Mouse (Mus musculus): ENCODE results near the gene Gatad2a. TPM values are rescaled to one million over a fixed set of nuclear protein-coding genes. Genes with fewer than 3 reads are reported as not detected.
A peak's percentile ranks its signal among the peaks of the same experiment; 100 is the strongest.

Gatad2a gene
- polyA plus RNA-seq, 1 experiment from 2014 or later = 26.5 TPM

DNA sequence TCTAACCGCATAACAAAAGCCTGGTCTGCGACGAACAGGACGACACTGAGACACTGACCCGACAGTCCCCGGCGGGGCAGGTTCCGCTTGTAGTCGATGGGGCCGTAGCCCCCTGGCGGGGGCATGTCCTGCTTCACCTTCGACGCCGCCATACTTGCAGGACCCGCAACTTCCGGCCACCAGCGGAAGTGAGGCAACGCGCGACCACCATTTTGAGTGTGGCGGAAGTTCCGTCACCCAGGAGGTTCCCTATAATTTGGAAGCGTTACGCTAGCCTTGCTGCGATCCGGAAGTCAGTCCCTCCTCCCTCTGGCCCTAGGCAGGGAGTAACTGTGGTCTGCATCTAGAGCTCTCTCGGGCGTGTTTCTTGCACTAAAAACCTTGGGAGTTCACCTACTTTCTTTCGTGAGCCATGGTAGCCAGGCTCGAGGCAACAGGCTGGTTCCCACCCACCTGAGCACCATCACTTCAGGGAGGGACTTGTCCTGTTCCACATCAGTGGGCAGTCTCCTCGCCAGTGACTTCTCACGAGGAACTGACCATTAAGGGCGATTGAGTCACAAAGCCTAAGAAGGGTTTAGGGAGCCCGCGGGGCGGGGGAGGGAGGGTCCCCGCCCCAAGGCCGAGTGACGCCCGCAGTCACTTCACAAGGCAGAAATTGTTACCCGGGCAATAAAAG, 94.6 kb downstream of the Gatad2a start:
- Histone ChIP-seq H3K36me3 (replicated peaks; ENCODE audit: control insufficient read depth, insufficient read depth) (no peaks in the 10 kb centered on the region), H3K9me3 (ENCODE audit: control insufficient read depth, low read length) (no peaks in the 10 kb centered on the region), H3K9ac (peak overlapping the region; percentile 77), H3K4me2 (replicated peaks) (peak overlapping the region; percentile 99), H3K4me1 (replicated peaks; ENCODE audit: control insufficient read depth, insufficient read depth, low read length) (peaks cover 25% of the 10 kb centered on the region), H3K27me3 (ENCODE audit: control insufficient read depth, insufficient read depth, low read length) (no peaks in the 10 kb centered on the region), H3K27ac (peak overlapping the region; percentile 93), H3K4me3 (replicated peaks; ENCODE audit: low read length) (peak overlapping the region; percentile 80)
- WGBS = 2% methylated on average over 41 of the region's 41 CpGs
- peak; percentile 75 for ATAC-seq (ENCODE audit: low FRiP score)
- DNase-seq (ENCODE audit: low spot score) = peak; percentile 93

DNA sequence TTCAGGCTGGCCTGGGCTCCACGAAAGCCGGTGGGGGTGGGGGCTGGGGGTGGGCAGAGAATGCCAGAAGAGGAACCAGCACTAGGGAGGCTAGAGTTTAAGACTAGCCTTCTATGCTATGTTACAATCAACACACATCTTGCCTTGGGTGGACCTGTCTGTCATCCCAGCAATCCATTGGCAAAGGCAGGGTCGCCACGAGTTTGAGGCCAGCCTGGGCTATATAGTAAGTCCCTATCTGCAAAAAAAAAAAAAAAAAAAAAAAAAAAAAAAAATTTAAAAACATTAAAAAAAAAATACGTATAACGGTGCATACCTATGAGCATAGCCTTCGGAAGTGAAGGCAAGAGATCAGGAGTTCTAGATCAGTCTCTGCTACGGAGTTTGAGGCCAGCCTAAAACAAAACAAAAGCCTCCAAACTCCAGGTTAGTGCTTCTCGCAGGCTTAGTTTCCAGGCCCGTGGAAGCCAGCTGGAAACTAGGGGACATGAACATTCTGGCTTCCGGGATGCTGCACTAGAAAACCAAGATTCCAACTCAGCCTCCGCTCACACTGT, 95.2 kb downstream of the Gatad2a start:
- WGBS = 19% methylated on average over 12 of the region's 12 CpGs
- DNase-seq (ENCODE audit: low spot score) = no peak
- Histone ChIP-seq H3K4me2 (replicated peaks) (peak overlapping the region; percentile 99), H3K27ac (peak overlapping the region; percentile 93), H3K4me3 (replicated peaks; ENCODE audit: low read length) (peak overlapping the region; percentile 80), H3K27me3 (ENCODE audit: control insufficient read depth, insufficient read depth, low read length) (no peaks in the 10 kb centered on the region), H3K9me3 (ENCODE audit: control insufficient read depth, low read length) (no peaks in the 10 kb centered on the region), H3K4me1 (replicated peaks; ENCODE audit: control insufficient read depth, insufficient read depth, low read length) (peaks cover 25% of the 10 kb centered on the region), H3K36me3 (replicated peaks; ENCODE audit: control insufficient read depth, insufficient read depth) (peaks cover 4% of the 10 kb centered on the region; the same call in 1 of the 2 replicates), H3K9ac (peak overlapping the region; percentile 77)
- peak; percentile 5; the same call in 1 of the 2 replicates for ATAC-seq (ENCODE audit: low FRiP score)

DNA sequence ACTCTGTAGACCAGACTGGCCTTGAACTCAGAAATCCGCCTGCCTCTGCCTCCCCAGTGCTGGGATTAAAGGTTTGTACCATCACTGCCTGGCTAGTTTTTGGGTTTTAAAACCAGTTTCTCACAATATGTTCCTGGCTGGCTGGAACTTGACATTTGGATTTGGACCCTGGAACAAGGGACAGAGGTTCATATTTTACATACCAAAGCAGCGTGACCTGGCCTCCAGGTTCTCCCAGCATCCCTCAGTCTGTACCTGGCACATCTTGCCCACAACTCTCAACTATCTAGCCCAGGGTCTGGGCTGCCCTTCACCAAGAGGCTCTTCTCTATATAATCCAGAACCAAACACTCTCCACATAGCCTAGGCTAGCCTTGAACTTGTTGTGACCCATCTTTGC, 96.3 kb downstream of the Gatad2a start:
- WGBS = 95% methylated on average over 2 of the region's 2 CpGs
- no peak overlapping the region for H3K4me3 ChIP-seq (replicated peaks; ENCODE audit: low read length)
- ATAC-seq (ENCODE audit: low FRiP score) (no peak), DNase-seq (ENCODE audit: low spot score) (no peak)
- H3K27ac ChIP-seq = no peak overlapping the region
- H3K9ac ChIP-seq = no peak overlapping the region
- peaks cover 25% of the 10 kb centered on the region for H3K4me1 ChIP-seq (replicated peaks; ENCODE audit: control insufficient read depth, insufficient read depth, low read length)
- peak overlapping the region; percentile 99; the same call in 1 of the 2 replicates for H3K4me2 ChIP-seq (replicated peaks)
- no peaks in the 10 kb centered on the region for H3K9me3 ChIP-seq (ENCODE audit: control insufficient read depth, low read length)
- peaks cover 4% of the 10 kb centered on the region; the same call in 1 of the 2 replicates for H3K36me3 ChIP-seq (replicated peaks; ENCODE audit: control insufficient read depth, insufficient read depth)
- no peaks in the 10 kb centered on the region for H3K27me3 ChIP-seq (ENCODE audit: control insufficient read depth, insufficient read depth, low read length)

DNA sequence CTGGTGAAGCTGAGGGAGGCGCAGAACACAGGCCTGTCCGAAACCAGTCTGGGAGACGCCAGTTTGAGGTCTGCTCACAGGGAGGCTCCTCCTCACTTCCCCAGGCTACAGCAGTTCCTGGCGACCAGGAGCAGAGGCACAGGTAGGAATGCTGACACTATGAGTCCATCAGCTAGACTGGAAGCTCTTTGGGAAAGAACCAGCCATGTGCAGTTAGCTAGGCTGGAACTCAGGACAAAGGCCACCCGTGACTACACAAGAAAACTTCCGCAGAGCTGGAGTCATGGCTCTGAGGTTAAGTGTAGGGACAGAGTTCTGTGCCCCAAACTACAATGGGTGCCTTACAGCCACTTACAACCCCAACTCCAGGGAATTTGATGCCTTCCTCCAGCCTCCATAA, 98.3 kb downstream of the Gatad2a start:
- DNase-seq (ENCODE audit: low spot score) = no peak
- Histone ChIP-seq H3K9ac (no peak overlapping the region), H3K9me3 (ENCODE audit: control insufficient read depth, low read length) (no peaks in the 10 kb centered on the region), H3K4me1 (replicated peaks; ENCODE audit: control insufficient read depth, insufficient read depth, low read length) (peaks cover 16% of the 10 kb centered on the region), H3K36me3 (replicated peaks; ENCODE audit: control insufficient read depth, insufficient read depth) (peaks cover 20% of the 10 kb centered on the region), H3K4me3 (replicated peaks; ENCODE audit: low read length) (no peak overlapping the region), H3K27me3 (ENCODE audit: control insufficient read depth, insufficient read depth, low read length) (no peaks in the 10 kb centered on the region), H3K4me2 (replicated peaks) (no peak overlapping the region), H3K27ac (no peak overlapping the region)
- WGBS = 91% methylated on average over 6 of the region's 6 CpGs
- ATAC-seq (ENCODE audit: low FRiP score) = no peak

DNA sequence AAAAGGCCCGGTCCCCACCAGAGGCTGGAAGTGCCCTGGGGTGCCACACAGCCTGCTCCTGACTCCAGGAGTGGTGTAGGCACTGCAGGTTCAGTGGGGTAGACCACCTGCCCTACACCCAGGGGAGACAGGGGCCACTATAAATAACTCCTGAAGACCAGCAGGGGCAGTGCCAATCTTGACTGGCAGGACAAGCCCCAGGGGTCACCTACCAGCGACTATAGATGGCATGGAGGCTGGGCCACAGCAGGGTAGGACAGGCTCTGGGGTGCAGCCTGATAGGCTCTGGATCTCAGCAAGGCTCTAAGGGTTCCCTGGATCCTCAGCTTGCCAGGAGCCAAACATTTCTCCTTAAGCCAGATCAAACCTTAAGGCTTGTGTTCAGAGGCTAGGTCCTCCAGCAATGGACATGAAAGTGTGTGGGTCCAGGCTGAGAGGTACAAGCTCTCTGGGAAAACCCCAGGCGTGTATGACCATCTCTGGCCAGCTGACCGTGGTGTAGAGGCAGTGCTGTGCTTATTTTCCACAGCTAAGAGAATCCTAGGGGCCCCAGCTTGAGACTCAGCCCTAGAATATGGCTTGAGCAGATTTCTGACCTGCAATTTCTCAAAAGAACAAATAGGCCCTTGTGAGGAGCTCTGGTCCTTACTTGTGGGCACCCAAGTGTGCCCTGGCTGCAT, 100.3 kb downstream of the Gatad2a start:
- H3K4me3 ChIP-seq (replicated peaks; ENCODE audit: low read length) = no peak overlapping the region
- no peaks in the 10 kb centered on the region for H3K27me3 ChIP-seq (ENCODE audit: control insufficient read depth, insufficient read depth, low read length)
- no peak overlapping the region for H3K9ac ChIP-seq
- no peaks in the 10 kb centered on the region for H3K9me3 ChIP-seq (ENCODE audit: control insufficient read depth, low read length)
- H3K4me2 ChIP-seq (replicated peaks) = no peak overlapping the region
- WGBS = 75% methylated on average over 4 of the region's 4 CpGs
- no peak for ATAC-seq (ENCODE audit: low FRiP score)
- no peak for DNase-seq (ENCODE audit: low spot score)
- peaks cover 26% of the 10 kb centered on the region for H3K36me3 ChIP-seq (replicated peaks; ENCODE audit: control insufficient read depth, insufficient read depth)
- H3K27ac ChIP-seq = no peak overlapping the region
- peaks cover 16% of the 10 kb centered on the region for H3K4me1 ChIP-seq (replicated peaks; ENCODE audit: control insufficient read depth, insufficient read depth, low read length)

DNA sequence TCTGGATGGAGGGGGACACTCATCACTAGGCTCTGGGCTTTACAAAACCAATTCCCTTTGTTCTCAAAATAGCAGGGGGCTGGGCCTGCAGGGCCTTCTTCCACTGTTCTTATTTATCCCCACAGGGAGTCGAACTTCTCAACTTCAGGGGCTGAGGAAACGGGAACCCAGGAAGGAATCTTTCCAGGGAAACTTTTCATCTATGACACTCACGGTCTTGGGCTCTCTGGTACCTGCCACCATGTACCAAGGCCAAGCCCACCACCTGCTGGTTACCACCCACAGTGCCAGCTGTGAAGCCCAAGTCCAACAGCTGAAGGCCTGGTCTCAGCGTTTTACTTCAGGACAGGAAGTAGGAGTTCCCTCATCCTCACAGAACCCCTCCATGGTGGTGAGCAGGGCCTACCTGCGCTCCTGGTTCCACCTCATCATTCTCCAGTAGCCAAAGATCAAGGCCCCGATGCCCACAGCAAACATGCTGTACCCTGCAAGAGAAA, 101.3 kb downstream of the Gatad2a start:
- H3K36me3 ChIP-seq (replicated peaks; ENCODE audit: control insufficient read depth, insufficient read depth) = peaks cover 26% of the 10 kb centered on the region
- peaks cover 6% of the 10 kb centered on the region; the same call in 1 of the 2 replicates for H3K4me1 ChIP-seq (replicated peaks; ENCODE audit: control insufficient read depth, insufficient read depth, low read length)
- H3K9me3 ChIP-seq (ENCODE audit: control insufficient read depth, low read length) = no peaks in the 10 kb centered on the region
- ATAC-seq (ENCODE audit: low FRiP score) (no peak), DNase-seq (ENCODE audit: low spot score) (no peak)
- H3K4me2 ChIP-seq (replicated peaks) = no peak overlapping the region
- peaks cover 9% of the 10 kb centered on the region for H3K27me3 ChIP-seq (ENCODE audit: control insufficient read depth, insufficient read depth, low read length)
- H3K9ac ChIP-seq = no peak overlapping the region
- WGBS = 50% methylated on average over 6 of the region's 6 CpGs
- no peak overlapping the region for H3K27ac ChIP-seq
- H3K4me3 ChIP-seq (replicated peaks; ENCODE audit: low read length) = no peak overlapping the region

DNA sequence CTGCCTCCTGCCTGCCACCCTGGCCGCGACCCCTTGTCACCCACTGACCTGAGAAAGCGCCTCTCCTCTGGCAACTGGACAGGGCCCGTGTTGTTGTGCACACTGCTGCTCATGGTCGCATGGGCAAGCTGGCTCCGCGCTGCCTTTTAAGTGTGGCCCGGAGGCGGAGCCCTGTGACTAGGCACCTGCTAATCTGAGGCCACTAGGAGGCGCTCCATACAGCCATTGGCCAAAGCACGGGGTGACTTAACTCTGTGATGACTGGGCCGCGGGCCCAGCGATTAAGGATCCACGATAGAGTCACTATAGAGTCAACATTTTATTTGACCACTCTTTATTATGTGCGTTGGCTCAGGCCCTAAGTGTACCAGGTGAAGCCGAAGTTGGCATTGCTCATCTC, 102.3 kb downstream of the Gatad2a start:
- H3K4me3 ChIP-seq (replicated peaks; ENCODE audit: low read length) = no peak overlapping the region
- DNase-seq (ENCODE audit: low spot score) (peak; percentile 48), ATAC-seq (ENCODE audit: low FRiP score) (no peak)
- H3K27ac ChIP-seq = no peak overlapping the region
- H3K9me3 ChIP-seq (ENCODE audit: control insufficient read depth, low read length) = no peaks in the 10 kb centered on the region
- no peak overlapping the region for H3K9ac ChIP-seq
- H3K4me1 ChIP-seq (replicated peaks; ENCODE audit: control insufficient read depth, insufficient read depth, low read length) = peaks cover 7% of the 10 kb centered on the region; the same call in 1 of the 2 replicates
- peaks cover 19% of the 10 kb centered on the region for H3K27me3 ChIP-seq (ENCODE audit: control insufficient read depth, insufficient read depth, low read length)
- 28% methylated on average over 17 of the region's 17 CpGs for WGBS
- peaks cover 26% of the 10 kb centered on the region for H3K36me3 ChIP-seq (replicated peaks; ENCODE audit: control insufficient read depth, insufficient read depth)
- no peak overlapping the region for H3K4me2 ChIP-seq (replicated peaks)

DNA sequence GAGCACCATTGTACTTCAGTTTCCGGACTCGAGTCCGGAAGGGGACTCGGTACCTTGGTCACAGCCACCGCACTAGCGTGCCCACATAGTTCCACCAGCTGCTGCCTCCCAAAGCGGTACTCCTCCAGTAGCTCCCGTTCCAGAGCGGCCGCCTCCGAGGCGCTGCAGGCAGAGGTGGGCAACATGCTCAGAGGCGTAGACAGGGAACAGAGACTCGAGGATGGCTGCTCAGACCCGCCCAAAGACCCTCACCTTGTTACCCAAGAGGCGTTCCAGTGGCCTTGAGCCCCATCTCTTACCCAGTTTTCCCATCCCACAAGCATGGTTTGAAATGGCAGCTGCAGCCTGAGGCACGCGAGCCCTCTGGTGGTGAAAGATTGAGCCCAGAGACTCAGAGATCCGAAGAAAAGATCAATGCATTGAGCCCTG, 105.4 kb downstream of the Gatad2a start:
- no peak overlapping the region for H3K9ac ChIP-seq
- 41% methylated on average over 19 of the region's 19 CpGs for WGBS
- H3K27me3 ChIP-seq (ENCODE audit: control insufficient read depth, insufficient read depth, low read length) = peaks cover 50% of the 10 kb centered on the region
- peaks cover 22% of the 10 kb centered on the region; the same call in 1 of the 2 replicates for H3K4me1 ChIP-seq (replicated peaks; ENCODE audit: control insufficient read depth, insufficient read depth, low read length)
- H3K27ac ChIP-seq = no peak overlapping the region
- no peaks in the 10 kb centered on the region for H3K9me3 ChIP-seq (ENCODE audit: control insufficient read depth, low read length)
- DNase-seq (ENCODE audit: low spot score) (peak; percentile 73), ATAC-seq (ENCODE audit: low FRiP score) (no peak)
- H3K36me3 ChIP-seq (replicated peaks; ENCODE audit: control insufficient read depth, insufficient read depth) = peaks cover 22% of the 10 kb centered on the region
- peak overlapping the region; percentile 29 for H3K4me2 ChIP-seq (replicated peaks)
- no peak overlapping the region for H3K4me3 ChIP-seq (replicated peaks; ENCODE audit: low read length)

DNA sequence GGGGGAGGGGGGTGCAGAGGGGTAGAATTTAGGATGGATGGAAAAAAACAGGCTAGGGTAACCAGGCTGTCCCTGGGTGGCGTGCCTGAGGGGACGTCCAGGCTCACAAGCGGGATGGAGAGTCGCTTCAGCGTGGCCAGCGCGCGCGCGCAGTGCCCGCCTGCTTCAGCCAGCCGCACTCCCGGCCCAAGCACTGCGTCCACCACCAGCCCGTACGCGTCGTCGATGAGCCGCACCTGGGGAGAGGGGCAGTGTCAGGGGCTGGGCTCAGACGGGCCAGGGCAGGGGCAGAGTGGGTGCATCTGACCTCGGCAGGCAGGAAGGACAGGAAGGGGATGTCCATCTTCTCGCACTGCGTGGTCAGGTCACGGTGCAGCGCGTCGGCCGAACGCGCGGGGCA, 107.3 kb downstream of the Gatad2a start:
- WGBS = 4% methylated on average over 32 of the region's 32 CpGs
- no peak for DNase-seq (ENCODE audit: low spot score)
- Histone ChIP-seq H3K9ac (no peak overlapping the region), H3K4me3 (replicated peaks; ENCODE audit: low read length) (peak overlapping the region; percentile 20), H3K36me3 (replicated peaks; ENCODE audit: control insufficient read depth, insufficient read depth) (peaks cover 16% of the 10 kb centered on the region), H3K27ac (no peak overlapping the region), H3K4me2 (replicated peaks) (peak overlapping the region; percentile 41), H3K4me1 (replicated peaks; ENCODE audit: control insufficient read depth, insufficient read depth, low read length) (peaks cover 22% of the 10 kb centered on the region; the same call in 1 of the 2 replicates), H3K27me3 (ENCODE audit: control insufficient read depth, insufficient read depth, low read length) (peaks cover 69% of the 10 kb centered on the region), H3K9me3 (ENCODE audit: control insufficient read depth, low read length) (no peaks in the 10 kb centered on the region)
- no peak for ATAC-seq (ENCODE audit: low FRiP score)

All from hindbrain, embryonic 14.5 days (tissue).